Mouse (Mus musculus): ENCODE data around the gene Pgrmc1. TPM values are rescaled to one million over a fixed set of nuclear protein-coding genes. Genes with fewer than 3 reads are reported as not detected.
"Not testable (repeated sequence)": the region's sequence is repeated elsewhere in the genome, so short reads cannot be mapped to it uniquely, and the experiment has no call there.

Gene Pgrmc1
- polyA plus RNA-seq, 1 experiment = 76.8 TPM

DNA sequence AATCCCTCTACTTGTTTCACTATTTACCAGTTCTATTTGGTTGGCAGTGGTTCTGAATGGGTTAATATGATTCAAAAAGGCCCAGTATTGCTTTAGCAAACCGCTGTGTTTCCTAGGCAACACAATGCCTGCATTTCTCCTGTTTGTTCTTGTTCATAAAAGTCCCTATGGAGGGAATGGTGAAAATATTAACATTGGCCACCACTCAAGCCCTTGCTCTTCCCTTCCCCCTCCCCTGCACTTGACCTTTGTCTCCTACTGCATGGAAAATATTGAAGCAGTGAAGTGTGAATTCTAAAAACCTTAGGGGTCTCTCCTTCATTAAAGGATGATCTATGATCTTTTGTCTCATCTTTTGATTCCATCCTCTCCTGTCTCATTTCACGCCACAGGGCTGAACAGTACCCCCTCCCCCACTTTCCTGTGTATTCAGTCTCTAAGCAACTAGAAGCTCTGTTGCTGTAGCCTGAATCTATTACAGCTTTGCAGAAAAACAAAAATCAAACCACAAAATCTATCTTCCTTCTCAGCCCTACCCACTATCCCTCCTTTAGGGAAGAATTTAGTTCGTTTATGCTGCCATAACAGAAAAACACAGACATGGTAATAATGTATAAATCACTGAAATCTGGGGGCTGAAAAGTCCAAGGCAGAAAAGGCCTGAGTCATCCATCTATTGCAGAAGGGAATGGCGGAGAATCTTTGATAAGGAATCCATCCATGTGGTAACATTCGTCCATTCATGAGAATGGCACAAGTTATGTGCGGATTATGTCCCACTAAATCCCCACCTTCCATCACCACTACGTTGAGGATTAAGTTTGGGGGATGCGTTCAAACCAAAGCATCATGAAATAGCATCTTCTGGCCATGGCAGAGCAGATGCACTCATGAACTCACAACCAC is 10.4 kb upstream of the Pgrmc1 start:
- Histone ChIP-seq H3ac (ENCODE audit: control insufficient read depth, insufficient read length, low read depth) (no peak overlapping the region), H3K36me3 (ENCODE audit: control insufficient read depth, insufficient read depth) (no peaks in the 10 kb centered on the region), H3K4me3 (ENCODE audit: insufficient read depth, poor library complexity, severe bottlenecking) (no peak overlapping the region), H3K79me2 (ENCODE audit: control insufficient read depth, insufficient read depth) (no peaks in the 10 kb centered on the region), H3K79me3 (ENCODE audit: low read depth) (no peaks in the 10 kb centered on the region), H3K27me3 (ENCODE audit: control insufficient read depth, insufficient read depth, insufficient read length) (no peaks in the 10 kb centered on the region)
- TF ChIP-seq CTCF (IDR thresholded peaks at IDR 0.05; ENCODE audit: control insufficient read depth, insufficient read depth, insufficient read length) (no peak), MAX (IDR thresholded peaks at IDR 0.05) (no peak), MYOD1 (IDR thresholded peaks at IDR 0.05; ENCODE audit: control insufficient read depth, insufficient read length, low read depth) (no peak), MYOG (IDR thresholded peaks at IDR 0.05; ENCODE audit: control insufficient read depth, extremely low read depth, insufficient read length) (no peak)

DNA sequence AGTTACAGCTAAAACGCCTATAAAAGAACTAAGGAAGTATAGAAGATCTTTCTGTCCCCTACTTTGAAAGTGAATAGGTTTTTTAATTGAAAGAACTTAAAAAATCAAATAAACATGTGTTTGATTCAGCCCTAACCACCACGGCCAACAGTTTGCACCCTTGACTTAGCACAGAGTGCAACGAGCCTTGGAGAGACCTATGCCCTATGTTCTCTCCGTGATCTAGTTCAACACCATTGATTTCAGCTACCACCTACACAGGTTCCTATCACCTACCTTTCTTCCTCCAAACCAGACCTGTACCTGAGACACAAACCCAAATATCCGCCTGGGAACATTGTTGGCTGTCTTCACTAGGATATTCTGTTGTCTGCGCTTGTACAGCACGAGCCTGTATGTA is 7.7 kb upstream of the Pgrmc1 start:
- Histone ChIP-seq H3K4me3 (ENCODE audit: insufficient read depth, poor library complexity, severe bottlenecking) (no peak overlapping the region), H3K36me3 (ENCODE audit: control insufficient read depth, insufficient read depth) (no peaks in the 10 kb centered on the region), H3K27me3 (ENCODE audit: control insufficient read depth, insufficient read depth, insufficient read length) (no peaks in the 10 kb centered on the region), H3ac (ENCODE audit: control insufficient read depth, insufficient read length, low read depth) (no peak overlapping the region), H3K79me3 (ENCODE audit: low read depth) (no peaks in the 10 kb centered on the region), H3K79me2 (ENCODE audit: control insufficient read depth, insufficient read depth) (no peaks in the 10 kb centered on the region)
- TF ChIP-seq MYOG (IDR thresholded peaks at IDR 0.05; ENCODE audit: control insufficient read depth, extremely low read depth, insufficient read length) (no peak), MAX (IDR thresholded peaks at IDR 0.05) (no peak), FOSL1 (IDR thresholded peaks at IDR 0.05; ENCODE audit: insufficient read depth, low read length, poor library complexity, severe bottlenecking) (no peak), CEBPB (IDR thresholded peaks at IDR 0.05; ENCODE audit: low read depth) (no peak), MYOD1 (IDR thresholded peaks at IDR 0.05; ENCODE audit: control insufficient read depth, insufficient read length, low read depth) (no peak), USF1 (IDR thresholded peaks at IDR 0.05; ENCODE audit: low read depth) (no peak)

DNA sequence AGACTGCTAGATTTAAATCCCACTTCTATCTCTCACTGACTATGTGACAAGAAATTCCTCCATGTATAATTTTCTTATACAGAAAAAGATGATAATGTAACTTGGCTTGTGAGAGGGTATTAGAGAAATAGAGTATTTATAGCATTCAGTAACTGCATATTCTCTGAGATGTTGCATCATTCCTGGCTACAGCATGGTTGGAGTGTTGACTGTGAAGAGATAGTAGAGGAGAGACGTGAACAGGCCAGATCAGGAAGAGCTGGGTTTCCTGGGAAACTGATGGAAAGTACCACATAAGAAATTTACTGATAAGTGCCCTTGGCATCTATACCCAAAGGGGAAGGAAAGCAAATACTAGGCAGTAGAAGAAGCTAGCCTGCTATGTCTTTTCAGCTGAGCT is 6.9 kb upstream of the Pgrmc1 start:
- no peaks in the 10 kb centered on the region for H3K27me3 ChIP-seq (ENCODE audit: control insufficient read depth, insufficient read depth, insufficient read length)
- no peaks in the 10 kb centered on the region for H3K36me3 ChIP-seq (ENCODE audit: control insufficient read depth, insufficient read depth)
- no peak overlapping the region for H3K4me3 ChIP-seq (ENCODE audit: insufficient read depth, poor library complexity, severe bottlenecking)
- no peak for TF ChIP-seq CEBPB (IDR thresholded peaks at IDR 0.05; ENCODE audit: low read depth)
- TF ChIP-seq USF1 (IDR thresholded peaks at IDR 0.05; ENCODE audit: low read depth) = no peak
- no peak for TF ChIP-seq CTCF (IDR thresholded peaks at IDR 0.05; ENCODE audit: control insufficient read depth, insufficient read depth, insufficient read length)
- no peak for TF ChIP-seq MAX (IDR thresholded peaks at IDR 0.05)
- H3K79me2 ChIP-seq (ENCODE audit: control insufficient read depth, insufficient read depth) = no peaks in the 10 kb centered on the region
- no peak overlapping the region for H3ac ChIP-seq (ENCODE audit: control insufficient read depth, insufficient read length, low read depth)
- H3K79me3 ChIP-seq (ENCODE audit: low read depth) = no peaks in the 10 kb centered on the region

DNA sequence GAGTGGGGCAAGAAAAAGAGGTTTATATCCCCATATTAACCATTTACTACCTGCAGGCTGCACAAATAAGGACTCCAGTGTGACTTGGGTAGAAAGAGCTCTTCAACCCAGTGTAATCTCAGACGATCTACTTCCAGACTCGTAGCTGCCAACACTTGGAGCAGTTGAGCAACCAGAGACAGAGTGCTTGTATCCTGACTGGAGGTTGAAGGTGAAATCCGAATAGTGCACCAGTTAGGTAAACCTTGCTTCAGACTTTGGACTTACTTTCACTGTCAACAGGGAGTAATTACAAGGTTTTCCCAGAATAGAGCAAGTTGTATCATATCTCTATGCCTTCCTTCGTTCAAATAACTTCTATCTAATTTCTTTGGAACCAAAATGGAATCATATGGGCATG is 6.5 kb upstream of the Pgrmc1 start:
- TF ChIP-seq CEBPB (IDR thresholded peaks at IDR 0.05; ENCODE audit: low read depth) (no peak), MYOG (IDR thresholded peaks at IDR 0.05; ENCODE audit: control insufficient read depth, extremely low read depth, insufficient read length) (no peak), MAX (IDR thresholded peaks at IDR 0.05) (no peak), FOSL1 (IDR thresholded peaks at IDR 0.05; ENCODE audit: insufficient read depth, low read length, poor library complexity, severe bottlenecking) (no peak), MYOD1 (IDR thresholded peaks at IDR 0.05; ENCODE audit: control insufficient read depth, insufficient read length, low read depth) (no peak), USF1 (IDR thresholded peaks at IDR 0.05; ENCODE audit: low read depth) (no peak), CTCF (IDR thresholded peaks at IDR 0.05; ENCODE audit: control insufficient read depth, insufficient read depth, insufficient read length) (no peak)
- H3K4me3 ChIP-seq (ENCODE audit: insufficient read depth, poor library complexity, severe bottlenecking) = no peak overlapping the region
- H3ac ChIP-seq (ENCODE audit: control insufficient read depth, insufficient read length, low read depth) = no peak overlapping the region
- no peaks in the 10 kb centered on the region for H3K27me3 ChIP-seq (ENCODE audit: control insufficient read depth, insufficient read depth, insufficient read length)
- H3K79me2 ChIP-seq (ENCODE audit: control insufficient read depth, insufficient read depth) = no peaks in the 10 kb centered on the region
- H3K36me3 ChIP-seq (ENCODE audit: control insufficient read depth, insufficient read depth) = no peaks in the 10 kb centered on the region
- no peaks in the 10 kb centered on the region for H3K79me3 ChIP-seq (ENCODE audit: low read depth)

DNA sequence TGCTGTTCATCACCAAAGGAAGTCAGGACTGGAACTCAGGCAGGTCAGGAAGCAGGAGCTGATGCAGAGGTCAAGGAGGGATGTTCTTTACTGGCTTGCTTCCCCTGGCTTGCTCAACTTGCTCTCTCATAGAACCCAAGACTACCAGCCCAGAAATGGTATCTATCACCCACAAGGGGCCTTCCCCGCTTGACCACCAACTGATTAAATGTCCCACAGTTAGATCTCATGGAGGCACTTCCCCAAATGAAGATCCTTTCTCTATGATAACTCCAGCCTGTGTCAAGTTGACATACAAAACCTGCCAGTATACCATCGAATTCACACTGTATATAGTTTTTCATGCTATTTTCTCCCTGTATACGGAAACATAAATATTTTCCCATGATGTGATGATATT is 2.8 kb upstream of the Pgrmc1 start:
- Histone ChIP-seq H3K36me3 (ENCODE audit: control insufficient read depth, insufficient read depth) (no peaks in the 10 kb centered on the region), H3ac (ENCODE audit: control insufficient read depth, insufficient read length, low read depth) (no peak overlapping the region), H3K79me2 (ENCODE audit: control insufficient read depth, insufficient read depth) (peaks cover 8% of the 10 kb centered on the region), H3K4me3 (ENCODE audit: insufficient read depth, poor library complexity, severe bottlenecking) (no peak overlapping the region), H3K79me3 (ENCODE audit: low read depth) (peaks cover 2% of the 10 kb centered on the region), H3K27me3 (ENCODE audit: control insufficient read depth, insufficient read depth, insufficient read length) (no peaks in the 10 kb centered on the region)
- TF ChIP-seq FOSL1 (IDR thresholded peaks at IDR 0.05; ENCODE audit: insufficient read depth, low read length, poor library complexity, severe bottlenecking) = no peak
- no peak for TF ChIP-seq USF1 (IDR thresholded peaks at IDR 0.05; ENCODE audit: low read depth)
- TF ChIP-seq MAX (IDR thresholded peaks at IDR 0.05) = no peak
- no peak for TF ChIP-seq MYOD1 (IDR thresholded peaks at IDR 0.05; ENCODE audit: control insufficient read depth, insufficient read length, low read depth)
- no peak for TF ChIP-seq CEBPB (IDR thresholded peaks at IDR 0.05; ENCODE audit: low read depth)
- no peak for TF ChIP-seq MYOG (IDR thresholded peaks at IDR 0.05; ENCODE audit: control insufficient read depth, extremely low read depth, insufficient read length)
- no peak for TF ChIP-seq CTCF (IDR thresholded peaks at IDR 0.05; ENCODE audit: control insufficient read depth, insufficient read depth, insufficient read length)

DNA sequence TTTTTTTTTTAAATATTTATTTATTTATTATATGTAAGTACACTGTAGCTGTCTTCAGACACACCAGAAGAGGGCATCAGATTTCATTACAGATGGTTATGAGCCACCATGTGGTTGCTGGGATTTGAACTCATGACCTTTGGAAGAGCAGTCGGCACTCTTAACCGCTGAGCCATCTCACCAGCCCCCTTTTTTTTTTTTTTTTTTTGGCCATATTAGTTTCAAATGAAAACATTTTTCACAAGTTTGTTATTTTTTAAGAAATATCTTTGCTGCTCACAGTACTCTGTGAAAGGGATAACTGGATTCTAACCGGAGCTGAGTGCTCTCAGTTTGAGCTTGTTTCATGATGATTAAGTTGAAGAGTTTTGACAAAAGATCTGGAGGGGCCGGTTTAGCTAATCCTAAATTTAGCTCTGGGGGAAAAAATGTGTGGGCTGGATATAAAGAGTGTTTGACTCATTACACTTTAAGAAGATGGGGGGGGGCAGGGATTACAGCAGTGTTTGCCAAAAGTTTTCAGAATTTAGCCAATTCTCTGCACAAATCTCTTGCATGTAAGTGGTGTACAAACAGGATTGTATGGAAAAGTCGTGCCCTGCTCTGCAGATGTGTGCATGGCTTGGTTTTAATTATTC is 1.4 kb upstream of the Pgrmc1 start:
- not testable (repeated sequence) for H3K79me2 ChIP-seq (ENCODE audit: control insufficient read depth, insufficient read depth); H3K36me3 ChIP-seq (ENCODE audit: control insufficient read depth, insufficient read depth); H3ac ChIP-seq (ENCODE audit: control insufficient read depth, insufficient read length, low read depth); H3K79me3 ChIP-seq (ENCODE audit: low read depth); H3K4me3 ChIP-seq (ENCODE audit: insufficient read depth, poor library complexity, severe bottlenecking); H3K27me3 ChIP-seq (ENCODE audit: control insufficient read depth, insufficient read depth, insufficient read length)

Data from C2C12 (cell line).